Mouse (Mus musculus): ENCODE measurements at regions not wholly inside any gene's neighbourhood (a gene's known extent, or its start where the extent isn't known, plus 50 kb on each side); places are given as distances from the start of the nearest gene placed in this dataset.
"Not testable (repeated sequence)": the region's sequence is repeated elsewhere in the genome, so short reads cannot be mapped to it uniquely, and the experiment has no call there.

DNA sequence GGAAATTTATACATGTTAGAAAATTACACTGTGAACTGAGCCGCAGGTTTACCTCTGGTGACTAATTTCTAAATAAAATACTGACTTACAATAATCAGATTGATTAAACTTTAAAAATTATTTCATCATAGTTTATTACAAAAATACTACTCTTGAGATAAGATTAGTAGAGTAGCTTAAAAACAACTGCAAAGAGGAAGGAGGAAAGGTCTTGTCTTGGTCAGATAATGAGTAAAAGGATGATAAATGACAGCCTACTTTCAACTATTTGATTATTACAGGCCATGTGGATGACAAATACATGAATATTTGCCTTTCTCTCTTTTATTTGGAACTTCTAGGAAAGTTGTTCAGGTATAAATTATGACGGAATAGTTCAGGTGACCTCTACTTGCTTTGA lies 594.6 kb downstream of the Kcnt2 start:
- no peak for ATAC-seq (ENCODE audit: low read depth)
- Histone ChIP-seq H3K27me3 (ENCODE audit: control insufficient read depth, insufficient read depth, low read length) (no peaks in the 10 kb centered on the region), H3K36me3 (ENCODE audit: control insufficient read depth, insufficient read depth, low read length) (no peaks in the 10 kb centered on the region), H3K4me1 (ENCODE audit: control insufficient read depth, insufficient read depth, low read length) (no peaks in the 10 kb centered on the region), H3K4me2 (ENCODE audit: low read depth, low read length) (no peak overlapping the region), H3K4me3 (ENCODE audit: low read depth, low read length) (no peak overlapping the region), H3K9ac (replicated peaks; ENCODE audit: low read depth, low read length) (no peak overlapping the region), H3K9me3 (ENCODE audit: control insufficient read depth, low read length) (no peaks in the 10 kb centered on the region), H3K27ac (ENCODE audit: low read depth, low read length) (no peak overlapping the region)
- 93% methylated on average over 2 of the region's 2 CpGs for WGBS

DNA sequence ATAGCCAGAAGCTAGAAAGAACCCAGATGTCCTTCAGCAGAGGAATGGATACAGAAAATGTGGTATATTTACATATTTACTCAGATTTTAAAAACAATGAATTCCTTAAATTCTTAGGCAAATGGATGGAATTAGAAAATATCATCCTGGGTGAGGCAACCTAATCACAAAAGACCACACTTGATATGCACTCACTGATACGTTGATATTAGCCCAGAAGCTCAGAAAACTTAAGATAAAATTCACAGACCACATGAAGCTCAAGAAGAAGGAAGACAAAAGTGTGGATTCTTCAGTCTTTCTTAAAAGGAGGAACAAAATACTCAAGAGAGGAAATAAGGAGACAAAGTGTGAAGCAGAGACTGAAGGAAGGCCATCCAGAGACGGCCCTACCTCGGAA lies 602.1 kb downstream of the Kcnt2 start:
- H3K9me3 ChIP-seq (ENCODE audit: control insufficient read depth, low read length); ATAC-seq (ENCODE audit: low read depth); H3K9ac ChIP-seq (replicated peaks; ENCODE audit: low read depth, low read length); H3K4me1 ChIP-seq (ENCODE audit: control insufficient read depth, insufficient read depth, low read length); H3K4me3 ChIP-seq (ENCODE audit: low read depth, low read length); H3K36me3 ChIP-seq (ENCODE audit: control insufficient read depth, insufficient read depth, low read length); H3K4me2 ChIP-seq (ENCODE audit: low read depth, low read length); H3K27ac ChIP-seq (ENCODE audit: low read depth, low read length); H3K27me3 ChIP-seq (ENCODE audit: control insufficient read depth, insufficient read depth, low read length): not testable (repeated sequence)
- 70% methylated on average over 3 of the region's 3 CpGs for WGBS

DNA sequence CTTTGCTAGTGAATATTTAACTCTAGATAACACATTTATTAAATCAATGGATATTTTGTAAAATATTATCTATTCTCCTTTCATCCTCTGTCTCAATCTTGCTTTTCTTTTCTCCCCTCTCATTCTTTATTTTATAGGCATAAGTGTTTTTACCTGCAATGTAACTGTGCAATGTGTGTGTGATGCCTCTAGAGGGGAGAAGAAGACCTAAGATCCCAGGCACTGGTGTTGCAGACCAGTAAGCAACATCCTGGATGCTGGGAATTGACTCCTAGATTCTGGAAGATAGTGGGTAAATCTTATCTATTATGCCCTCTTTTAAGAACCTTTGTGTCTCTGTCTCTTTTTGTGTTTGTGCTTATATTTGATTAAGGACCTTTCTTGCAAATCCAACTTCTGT lies 605.6 kb downstream of the Kcnt2 start:
- Histone ChIP-seq H3K4me3 (ENCODE audit: low read depth, low read length) (no peak overlapping the region), H3K27ac (ENCODE audit: low read depth, low read length) (no peak overlapping the region), H3K4me1 (ENCODE audit: control insufficient read depth, insufficient read depth, low read length) (no peaks in the 10 kb centered on the region), H3K4me2 (ENCODE audit: low read depth, low read length) (no peak overlapping the region), H3K27me3 (ENCODE audit: control insufficient read depth, insufficient read depth, low read length) (no peaks in the 10 kb centered on the region), H3K9ac (replicated peaks; ENCODE audit: low read depth, low read length) (no peak overlapping the region), H3K36me3 (ENCODE audit: control insufficient read depth, insufficient read depth, low read length) (no peaks in the 10 kb centered on the region), H3K9me3 (ENCODE audit: control insufficient read depth, low read length) (no peaks in the 10 kb centered on the region)
- no peak for ATAC-seq (ENCODE audit: low read depth)
